Comparison of ENCODE assay signal across 8 mouse cellular contexts in the genomic region with DNA sequence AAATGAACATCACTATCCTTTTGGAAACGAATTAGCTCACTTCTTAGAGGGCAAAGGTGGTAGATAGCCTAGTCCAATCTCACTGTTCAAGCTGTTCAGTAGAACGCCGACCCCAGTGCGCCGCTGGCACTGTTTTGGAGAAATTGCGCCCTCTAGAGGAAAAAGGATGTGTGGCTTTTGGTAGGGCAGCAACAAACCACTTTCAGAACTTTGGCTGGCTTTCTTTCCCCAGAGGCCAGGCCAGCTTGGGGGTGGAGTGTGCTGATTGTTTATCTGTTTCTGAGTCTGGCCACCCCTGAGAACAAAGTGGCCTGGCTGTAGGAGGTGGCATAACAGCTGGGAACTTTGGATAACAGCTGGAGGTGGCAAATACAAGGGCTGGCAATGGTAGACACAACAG. TPM values are rescaled to one million over a fixed set of nuclear protein-coding genes. Genes with fewer than 3 reads are reported as not detected.
DNase-seq lines count a peak whose midpoint lies in the region; ATAC-seq and TF ChIP-seq lines count a peak whose summit lies in the region.

No protein-coding gene starts in this region.

- TF ChIP-seq CTCF in testis, adult 2 months (IDR thresholded peaks at IDR 0.05; ENCODE audit: control insufficient read depth, insufficient read depth, insufficient replicate concordance, low read depth, low read length): peak; percentile 89; the same call in 1 of the 2 replicates

- H3K4me1 ChIP-seq in kidney, embryonic 16.5 days (ENCODE audit: insufficient read depth, low read length): no peaks in the 10 kb centered on the region
- H3K4me1 ChIP-seq in forebrain, embryonic 11.5 days (replicated peaks; ENCODE audit: control insufficient read depth, insufficient read depth, low read length): no peaks in the 10 kb centered on the region
- H3K4me1 ChIP-seq in midbrain, embryonic 13.5 days (replicated peaks): no peaks in the 10 kb centered on the region; the same call in 1 of the 2 replicates
- peaks cover 2% of the 10 kb centered on the region; the same call in 1 of the 2 replicates for H3K4me1 ChIP-seq in testis, adult 2 months (ENCODE audit: control insufficient read depth, insufficient read depth, low read length)

- H3K4me2 ChIP-seq in kidney, embryonic 16.5 days (replicated peaks; ENCODE audit: low read depth, low read length): no peak overlapping the region
- no peak overlapping the region for H3K4me2 ChIP-seq in forebrain, embryonic 11.5 days (ENCODE audit: low read depth, low read length, severe bottlenecking)
- H3K4me2 ChIP-seq in midbrain, embryonic 13.5 days (replicated peaks): no peak overlapping the region

- peak; percentile 52 for DNase-seq in kidney, adult 18-20 months
- DNase-seq in c-Kit-negative CD71-positive TER-119-positive erythroid progenitor cells, embryonic 14.5 days (ENCODE audit: low read depth, low spot score): peak; percentile 73
- DNase-seq in forebrain, embryonic 11.5 days (ENCODE audit: low spot score): no peak
- peak; percentile 27 to 31 for DNase-seq in heart, postnatal 36 days
- DNase-seq in left cerebral cortex, postnatal 36 days (ENCODE audit: low spot score in 2 of 2): peak; percentile 46 to 64

- no peaks in the 10 kb centered on the region for H3K36me3 ChIP-seq in kidney, embryonic 16.5 days (ENCODE audit: insufficient read depth, low read length)
- no peaks in the 10 kb centered on the region for H3K36me3 ChIP-seq in forebrain, embryonic 11.5 days (ENCODE audit: control insufficient read depth, insufficient read depth, low read length)
- H3K36me3 ChIP-seq in midbrain, embryonic 13.5 days: no peaks in the 10 kb centered on the region
- no peaks in the 10 kb centered on the region for H3K36me3 ChIP-seq in testis, adult 2 months (ENCODE audit: control insufficient read depth, insufficient read depth, low read length)

- WGBS in kidney, embryonic 16.5 days: 15% methylated on average over 6 of the region's 6 CpGs
- WGBS in forebrain, embryonic 11.5 days: 13% methylated on average over 6 of the region's 6 CpGs
- 9% methylated on average over 6 of the region's 6 CpGs for WGBS in midbrain, embryonic 13.5 days

- ATAC-seq in kidney, embryonic 16.5 days (ENCODE audit: low FRiP score, low TSS enrichment): no peak
- ATAC-seq in forebrain, embryonic 11.5 days (replicated peaks; ENCODE audit: low FRiP score): peak; percentile 55
- peak; percentile 51; the same call in 1 of the 2 replicates for ATAC-seq in midbrain, embryonic 13.5 days

- intact Hi-C loops in heart, postnatal 36 days (cut with DNase I): no loop called here
- intact Hi-C loops in left cerebral cortex, postnatal 36 days (cut with DNase I): loop anchor here (5.0 kb wide), 2 partner anchors 37 to 217 kb away; a partner anchor contains a TSS

- H3K27ac ChIP-seq in kidney, embryonic 16.5 days (ENCODE audit: low read length): no peak overlapping the region
- H3K27ac ChIP-seq in forebrain, embryonic 11.5 days (ENCODE audit: low read depth, low read length): no peak overlapping the region
- no peak overlapping the region for H3K27ac ChIP-seq in midbrain, embryonic 13.5 days
- no peak overlapping the region for H3K27ac ChIP-seq in testis, adult 2 months (ENCODE audit: control insufficient read depth, insufficient read depth, low read depth, low read length)

- H3K27me3 ChIP-seq in kidney, embryonic 16.5 days (ENCODE audit: insufficient read depth, low read length): no peaks in the 10 kb centered on the region
- H3K27me3 ChIP-seq in forebrain, embryonic 11.5 days (ENCODE audit: control insufficient read depth, insufficient read depth, low read length): no peaks in the 10 kb centered on the region
- peaks cover 4% of the 10 kb centered on the region; the same call in 1 of the 2 replicates for H3K27me3 ChIP-seq in midbrain, embryonic 13.5 days
- no peaks in the 10 kb centered on the region for H3K27me3 ChIP-seq in testis, adult 2 months (ENCODE audit: control insufficient read depth, insufficient read depth, low read length)

- TF ChIP-seq POLR2A in testis, adult 2 months (IDR thresholded peaks at IDR 0.05; ENCODE audit: control insufficient read depth, low read depth, low read length): no peak

- H3K9me3 ChIP-seq in kidney, embryonic 16.5 days (ENCODE audit: low read length): no peaks in the 10 kb centered on the region
- no peaks in the 10 kb centered on the region for H3K9me3 ChIP-seq in forebrain, embryonic 11.5 days (ENCODE audit: control insufficient read depth, low read length)
- no peaks in the 10 kb centered on the region for H3K9me3 ChIP-seq in midbrain, embryonic 13.5 days

- H3K9ac ChIP-seq in kidney, embryonic 16.5 days (replicated peaks; ENCODE audit: low read length): no peak overlapping the region
- H3K9ac ChIP-seq in forebrain, embryonic 11.5 days (ENCODE audit: low read length): no peak overlapping the region
- no peak overlapping the region for H3K9ac ChIP-seq in midbrain, embryonic 13.5 days (replicated peaks)

- H3K4me3 ChIP-seq in kidney, embryonic 16.5 days (ENCODE audit: low read length): no peak overlapping the region
- no peak overlapping the region for H3K4me3 ChIP-seq in forebrain, embryonic 11.5 days (ENCODE audit: low read depth, low read length)
- no peak overlapping the region for H3K4me3 ChIP-seq in midbrain, embryonic 13.5 days (replicated peaks)
- H3K4me3 ChIP-seq in testis, adult 2 months (ENCODE audit: control insufficient read depth, low read depth, low read length): peak overlapping the region; percentile 24; the same call in 1 of the 2 replicates

RNA-seq across cellular contexts. Expression of a gene that starts 11.7 kb away (rescaled TPM):
- polyA plus RNA-seq in kidney, embryonic 16.5 days (2015; fragmentation: Nextera tagmentation; extraction: Ambion mirVana): 7.3 and 7.8 TPM in 2 replicates
- 13.7 and 14.8 TPM in 2 replicates for polyA plus RNA-seq in forebrain, embryonic 11.5 days (2014; fragmentation: Nextera tagmentation; extraction: Ambion mirVana)
- 1 to 10 TPM; 4.4 to 4.8 TPM for total RNA-seq in heart, postnatal 36 days (2021)
- total RNA-seq in left cerebral cortex, postnatal 36 days (2021): 1 to 10 TPM; 7.8 to 8.3 TPM
- 4.9 and 5.7 TPM in 2 replicates for polyA plus RNA-seq in midbrain, embryonic 13.5 days (2015; fragmentation: Nextera tagmentation; extraction: Ambion mirVana)
- polyA plus RNA-seq in testis, adult 2 months (2012; rRNA removed): 3.8 and 4.0 TPM in 2 replicates

RNA-seq across cellular contexts. Expression of a gene that starts 23.7 kb away (rescaled TPM):
- polyA plus RNA-seq in kidney, embryonic 16.5 days (2015; fragmentation: Nextera tagmentation; extraction: Ambion mirVana): 1.2 and 1.6 TPM in 2 replicates
- 0.69 and 0.73 TPM in 2 replicates for polyA plus RNA-seq in forebrain, embryonic 11.5 days (2014; fragmentation: Nextera tagmentation; extraction: Ambion mirVana)
- total RNA-seq in heart, postnatal 36 days (2021): under 1 TPM; 0.05 to 0.11 TPM
- 10 to 100 TPM; 86.8 to 97.1 TPM for total RNA-seq in left cerebral cortex, postnatal 36 days (2021)
- polyA plus RNA-seq in midbrain, embryonic 13.5 days (2015; fragmentation: Nextera tagmentation; extraction: Ambion mirVana): 0.98 TPM in 2 replicates
- polyA plus RNA-seq in testis, adult 2 months (2012; rRNA removed): 0.06 TPM in 2 replicates

RNA-seq across cellular contexts. Expression of a gene that starts 35.6 kb away (rescaled TPM):
- polyA plus RNA-seq in kidney, embryonic 16.5 days (2015; fragmentation: Nextera tagmentation; extraction: Ambion mirVana): not detected in 2 replicates
- polyA plus RNA-seq in forebrain, embryonic 11.5 days (2014; fragmentation: Nextera tagmentation; extraction: Ambion mirVana): 0.68 and 0.89 TPM in 2 replicates
- total RNA-seq in heart, postnatal 36 days (2021): not detected
- total RNA-seq in left cerebral cortex, postnatal 36 days (2021): 100 to 1,000 TPM; 134 to 136 TPM
- 3.6 and 3.9 TPM in 2 replicates for polyA plus RNA-seq in midbrain, embryonic 13.5 days (2015; fragmentation: Nextera tagmentation; extraction: Ambion mirVana)
- polyA plus RNA-seq in testis, adult 2 months (2012; rRNA removed): 40.4 and 41.2 TPM in 2 replicates
